Mouse (Mus musculus) limb, embryonic 13.5 days (tissue): ENCODE measurements around the gene Spindoc. TPM values are rescaled to one million over a fixed set of nuclear protein-coding genes. Genes with fewer than 3 reads are reported as not detected.

Experiments
- ATAC-seq: fragments of 200-750 bp; cut with Nextera tagmentation; 2 replicates; pipeline ENCODE4 v1.8.0; 2017; ENCODE audit warnings: low read depth, moderate number of reproducible peaks, moderate TSS enrichment; ENCODE audit not compliant: low FRiP score
- H3K27ac ChIP-seq: fragments of 300-500 bp; sonication (generic); 2 replicates; pipeline ENCODE4 v1.5.1; 2015; ENCODE audit warnings: inconsistent platforms, mild to moderate bottlenecking, moderate library complexity
- H3K27me3 ChIP-seq: fragments of 300-500 bp; sonication (generic); 2 replicates; pipeline ENCODE4 v1.6.1; 2015; ENCODE audit warnings: mild to moderate bottlenecking, inconsistent platforms
- H3K36me3 ChIP-seq: fragments of 300-500 bp; sonication (generic); 2 replicates; pipeline ENCODE4 v1.6.1; 2015; ENCODE audit warnings: inconsistent platforms, mild to moderate bottlenecking, moderate library complexity
- H3K4me1 ChIP-seq: fragments of 300-500 bp; sonication (generic); 2 replicates; pipeline ENCODE4 v1.6.1; 2015; ENCODE audit warnings: inconsistent platforms
- H3K4me2 ChIP-seq: fragments of 300-500 bp; sonication (generic); replicated peaks from 2 replicates; pipeline ENCODE4 v1.6.1; 2015; ENCODE audit warnings: inconsistent platforms, mild to moderate bottlenecking, moderate library complexity
- H3K4me3 ChIP-seq: fragments of 300-500 bp; sonication (generic); 2 replicates; pipeline ENCODE4 v1.5.1; 2015; ENCODE audit warnings: moderate library complexity, mild to moderate bottlenecking, inconsistent platforms
- H3K9ac ChIP-seq: fragments of 300-500 bp; sonication (generic); 2 replicates; pipeline ENCODE4 v1.6.1; 2015; ENCODE audit warnings: mild to moderate bottlenecking, inconsistent platforms
- H3K9me3 ChIP-seq: fragments of 300-500 bp; sonication (generic); 2 replicates; pipeline ENCODE4 v1.6.1; 2016; ENCODE audit warnings: inconsistent platforms
- WGBS: fragments of 180-500 bp; shearing (Covaris S2); methylation state at CpG from one replicate; pipeline ENCODE4 v1.1.7; 2015; 5-methylcytosine and 5-hydroxymethylcytosine counted together
- polyA plus RNA-seq: library from polyadenylated mRNA; unstranded; fragments of >200 nt; fragmentation: Nextera tagmentation; extraction: Ambion mirVana; gene quantifications from 2 replicates; pipeline ENCODE4 v1.2.1, GENCODE M21; 2015

The Spindoc gene
- polyA plus RNA-seq, 1 experiment from 2014 or later: 43.2 TPM

DNA sequence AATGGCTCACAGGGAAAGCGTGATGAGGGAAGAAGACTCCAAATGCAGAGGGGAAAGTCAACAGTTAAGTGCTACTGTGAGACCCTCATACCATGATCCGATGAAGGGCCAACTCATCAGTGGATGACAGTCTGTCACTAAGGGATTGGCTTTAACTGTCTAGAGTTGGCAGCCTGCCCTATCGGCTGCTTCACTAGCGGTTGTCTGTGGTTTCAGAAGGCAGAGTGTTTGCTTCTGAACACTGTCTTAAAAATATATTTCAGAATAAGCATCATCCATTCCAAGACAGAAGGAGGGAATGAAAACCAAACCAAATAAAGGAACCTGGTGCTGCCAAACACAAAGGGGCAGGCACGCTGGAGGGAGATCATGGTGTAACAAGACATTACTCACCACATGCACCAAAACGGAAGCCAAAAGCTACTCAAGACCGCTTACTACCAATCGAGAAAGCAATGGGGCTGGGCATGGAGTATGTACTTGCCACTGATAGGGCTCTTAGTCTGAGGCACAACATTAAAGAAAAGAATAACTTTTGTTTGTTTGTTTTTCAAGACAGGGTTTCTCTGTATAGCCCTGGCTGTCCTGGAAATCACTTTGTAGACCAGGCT is 67.7 kb downstream of the Spindoc start:
- H3K27me3 ChIP-seq: no peaks in the 10 kb centered on the region
- ATAC-seq: no peak

DNA sequence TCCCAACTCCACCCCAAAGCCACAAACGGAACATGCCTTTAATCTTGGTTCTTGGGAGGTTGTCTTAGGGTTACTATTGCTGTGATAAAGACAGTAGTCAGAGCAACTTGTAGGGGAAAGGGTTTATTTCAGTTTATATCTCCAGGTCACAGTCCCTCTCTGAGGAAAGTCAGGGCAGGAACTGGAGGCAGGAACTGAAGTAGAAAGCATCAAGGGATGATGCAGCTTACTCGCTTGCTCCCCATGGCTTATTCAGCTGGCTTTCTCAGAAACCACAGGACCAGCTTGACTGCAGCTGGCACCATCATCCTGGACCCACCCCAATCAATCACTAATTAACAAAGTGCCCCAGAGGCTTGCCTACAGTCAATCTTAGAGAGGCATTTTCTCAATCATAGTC is 69.1 kb downstream of the Spindoc start:
- Histone ChIP-seq H3K4me3 (no peak overlapping the region), H3K27ac (no peak overlapping the region), H3K27me3 (no peaks in the 10 kb centered on the region), H3K4me2 (no peak overlapping the region), H3K4me1 (peaks cover 39% of the 10 kb centered on the region), H3K9ac (no peak overlapping the region), H3K9me3 (no peaks in the 10 kb centered on the region), H3K36me3 (no peaks in the 10 kb centered on the region)
- 86% methylated on average over 2 of the region's 2 CpGs for WGBS
- ATAC-seq: no peak

More for the DNA sequence above, 67.7 kb downstream of the Spindoc start:
- Histone ChIP-seq H3K27ac (no peak overlapping the region), H3K36me3 (peaks cover 3% of the 10 kb centered on the region; the same call in 1 of the 2 replicates), H3K9me3 (no peaks in the 10 kb centered on the region), H3K4me3 (no peak overlapping the region), H3K4me1 (peaks cover 26% of the 10 kb centered on the region), H3K9ac (no peak overlapping the region), H3K4me2 (no peak overlapping the region)
- 88% methylated on average over 8 of the region's 8 CpGs for WGBS

DNA sequence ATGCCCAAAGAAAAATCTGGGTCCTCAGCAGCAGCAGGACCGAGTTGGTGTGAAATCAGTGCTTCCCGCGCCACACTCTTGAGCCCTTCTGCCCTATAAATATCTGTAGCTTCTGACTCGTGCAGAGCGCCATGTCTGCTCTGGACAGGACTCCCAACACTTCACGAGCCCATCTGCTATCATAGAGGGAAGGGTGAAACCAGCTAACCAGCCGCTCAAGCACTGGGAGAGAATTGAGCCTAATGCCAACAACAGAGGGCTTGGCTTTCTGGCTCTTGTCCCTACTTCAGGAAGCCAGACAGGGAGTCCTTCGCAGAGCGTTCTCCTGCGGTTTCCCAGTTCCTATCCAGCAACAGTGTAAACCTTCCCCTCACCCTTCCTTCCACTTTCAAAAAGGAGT is 71.5 kb downstream of the Spindoc start:
- Histone ChIP-seq H3K27ac (peak overlapping the region; percentile 39), H3K4me2 (no peak overlapping the region), H3K36me3 (no peaks in the 10 kb centered on the region; the same call in 1 of the 2 replicates), H3K9me3 (no peaks in the 10 kb centered on the region), H3K27me3 (no peaks in the 10 kb centered on the region), H3K4me3 (no peak overlapping the region), H3K9ac (no peak overlapping the region), H3K4me1 (peaks cover 58% of the 10 kb centered on the region)
- ATAC-seq: no peak
- WGBS: 45% methylated on average over 10 of the region's 10 CpGs

DNA sequence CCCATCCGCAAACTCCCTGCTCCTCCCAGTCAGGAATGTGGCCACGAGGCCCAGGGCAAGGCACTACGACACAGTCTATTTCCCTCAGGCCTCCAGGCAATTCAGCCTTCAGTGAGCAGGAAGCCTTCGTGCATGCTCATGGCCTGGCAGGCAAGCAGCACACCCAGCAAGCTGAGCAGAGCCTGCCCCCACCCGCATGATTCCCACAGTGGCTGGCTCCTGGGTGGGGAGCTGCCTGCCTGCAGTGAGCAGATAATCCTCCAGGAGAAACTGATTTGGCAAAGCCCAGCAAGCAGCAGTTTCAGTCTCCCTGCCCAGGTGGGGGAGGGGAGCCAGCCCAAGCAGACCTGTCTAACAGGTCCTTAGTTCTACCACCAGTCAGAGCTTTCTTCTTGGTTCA is 72.1 kb downstream of the Spindoc start:
- Histone ChIP-seq H3K27me3 (no peaks in the 10 kb centered on the region), H3K4me3 (no peak overlapping the region), H3K36me3 (no peaks in the 10 kb centered on the region; the same call in none of the 2 replicates), H3K27ac (peak overlapping the region; percentile 39), H3K4me1 (peaks cover 58% of the 10 kb centered on the region), H3K9me3 (no peaks in the 10 kb centered on the region), H3K4me2 (peak overlapping the region; percentile 28; the same call in 1 of the 2 replicates), H3K9ac (peak overlapping the region; percentile 31; the same call in 1 of the 2 replicates)
- ATAC-seq: peak; percentile 45; the same call in 1 of the 2 replicates
- WGBS: 16% methylated on average over 5 of the region's 5 CpGs

DNA sequence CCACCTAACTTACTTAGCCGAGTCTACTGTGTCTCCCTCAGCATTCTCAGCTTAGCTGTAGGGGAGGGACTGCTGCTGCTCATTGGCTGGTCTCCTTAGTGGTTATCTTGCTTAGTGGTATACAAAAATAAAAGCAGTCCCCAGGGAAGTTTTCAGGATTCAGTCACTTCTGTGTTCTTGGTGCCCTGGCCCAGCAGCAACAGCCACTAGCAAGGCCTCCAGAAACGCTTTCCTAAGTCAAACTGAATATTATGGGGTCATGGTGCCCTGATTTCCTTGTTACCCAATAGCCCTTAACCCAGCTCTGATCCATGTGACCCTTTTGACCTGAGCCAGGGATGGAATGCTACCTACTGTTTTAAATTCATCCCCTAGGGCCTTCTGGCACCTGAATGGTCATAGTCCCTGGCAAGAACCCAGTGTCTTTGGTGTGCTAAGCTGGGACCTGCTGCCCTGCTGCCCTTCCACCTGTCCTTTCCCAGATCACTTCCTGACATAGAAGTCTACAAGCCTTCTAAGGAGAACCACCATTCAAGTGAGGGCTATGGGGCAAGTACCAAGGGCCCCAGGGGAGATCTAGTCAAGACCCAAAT is 73.0 kb downstream of the Spindoc start:
- Histone ChIP-seq H3K4me1 (peaks cover 61% of the 10 kb centered on the region), H3K36me3 (no peaks in the 10 kb centered on the region; the same call in none of the 2 replicates), H3K9ac (no peak overlapping the region; the same call in 1 of the 2 replicates), H3K27me3 (no peaks in the 10 kb centered on the region), H3K4me2 (no peak overlapping the region), H3K9me3 (no peaks in the 10 kb centered on the region), H3K27ac (no peak overlapping the region), H3K4me3 (no peak overlapping the region)
- no peak for ATAC-seq
- 74% methylated on average over 2 of the region's 2 CpGs for WGBS

- Histone ChIP-seq H3K27me3 (no peaks in the 10 kb centered on the region), H3K9ac (0 out of 2 replicates have a peak overlapping the region, but pooled peaks have one; percentile 3), H3K4me3 (no peak overlapping the region), H3K4me1 (peaks cover 57% of the 10 kb centered on the region), H3K4me2 (no peak overlapping the region), H3K36me3 (no peaks in the 10 kb centered on the region; the same call in none of the 2 replicates), H3K27ac (peak overlapping the region; percentile 22; the same call in 1 of the 2 replicates), H3K9me3 (no peaks in the 10 kb centered on the region)
- 58% methylated on average over 8 of the region's 8 CpGs for WGBS
- no peak for ATAC-seq
Measured at GRCm38 (mm10) chr19:7307995-7308770, 74.6 kb downstream of the Spindoc start.

- no peak overlapping the region for H3K4me2 ChIP-seq
- peaks cover 57% of the 10 kb centered on the region for H3K4me1 ChIP-seq
- WGBS: 77% methylated on average over 3 of the region's 3 CpGs
- H3K27ac ChIP-seq: no peak overlapping the region
- no peak for ATAC-seq
- no peaks in the 10 kb centered on the region; the same call in none of the 2 replicates for H3K36me3 ChIP-seq
- H3K9ac ChIP-seq: no peak overlapping the region
- H3K4me3 ChIP-seq: no peak overlapping the region
- H3K27me3 ChIP-seq: no peaks in the 10 kb centered on the region
- no peaks in the 10 kb centered on the region for H3K9me3 ChIP-seq
Measured at GRCm38 (mm10) chr19:7306968-7307367, 75.8 kb downstream of the Spindoc start.

GRCm38 (mm10) chr19:7305380-7306310 is 77.1 kb downstream of the Spindoc start:
- Histone ChIP-seq H3K4me3 (no peak overlapping the region), H3K4me1 (peaks cover 44% of the 10 kb centered on the region), H3K27ac (0 out of 2 replicates have a peak overlapping the region, but pooled peaks have one; percentile 39), H3K4me2 (no peak overlapping the region), H3K27me3 (no peaks in the 10 kb centered on the region), H3K36me3 (no peaks in the 10 kb centered on the region; the same call in none of the 2 replicates), H3K9ac (no peak overlapping the region), H3K9me3 (no peaks in the 10 kb centered on the region)
- ATAC-seq: no peak
- 81% methylated on average over 10 of the region's 11 CpGs for WGBS

- WGBS: 70% methylated on average over 2 of the region's 2 CpGs
- ATAC-seq: no peak
Measured at GRCm38 (mm10) chr19:7304801-7305200, 78.0 kb downstream of the Spindoc start.

More at GRCm38 (mm10) chr19:7304801-7305200, 78.0 kb downstream of the Spindoc start:
- no peak overlapping the region for H3K4me3 ChIP-seq
- H3K36me3 ChIP-seq: peaks cover 4% of the 10 kb centered on the region
- H3K4me2 ChIP-seq: no peak overlapping the region
- H3K27me3 ChIP-seq: no peaks in the 10 kb centered on the region
- no peak overlapping the region for H3K9ac ChIP-seq
- peaks cover 36% of the 10 kb centered on the region for H3K4me1 ChIP-seq
- peak overlapping the region; percentile 28; the same call in 1 of the 2 replicates for H3K27ac ChIP-seq
- no peaks in the 10 kb centered on the region for H3K9me3 ChIP-seq
